ENCODE assay signal across 8 mouse cellular contexts in genomic region chr12:21132537-21132936, GRCm38 (mm10).
A peak's percentile ranks its signal among the peaks of the same experiment; 100 is the strongest.
DNase-seq lines count a peak whose midpoint lies in the region; ATAC-seq and TF ChIP-seq lines count a peak whose summit lies in the region.

No protein-coding gene starts in this region.

- H3K36me3 ChIP-seq in hindbrain, embryonic 13.5 days, result no peaks in the 10 kb centered on the region
- no peaks in the 10 kb centered on the region for H3K36me3 ChIP-seq in hindbrain, embryonic 12.5 days
- H3K36me3 ChIP-seq in midbrain, embryonic 15.5 days (replicated peaks), result no peaks in the 10 kb centered on the region
- H3K36me3 ChIP-seq in midbrain, embryonic 13.5 days, result no peaks in the 10 kb centered on the region
- no peaks in the 10 kb centered on the region for H3K36me3 ChIP-seq in midbrain, postnatal 0 days (ENCODE audit: insufficient read depth, low read length)

- no peak for ATAC-seq in hindbrain, embryonic 13.5 days (ENCODE audit: low FRiP score)
- no peak for ATAC-seq in hindbrain, embryonic 12.5 days (ENCODE audit: low FRiP score)
- ATAC-seq in midbrain, embryonic 15.5 days (replicated peaks), result no peak
- no peak for ATAC-seq in midbrain, embryonic 13.5 days
- ATAC-seq in common myeloid progenitor, adult 5-6 weeks (replicated peaks; ENCODE audit: low read depth, poor library complexity, severe bottlenecking), result peak; percentile 15; the same call in 1 of the 2 replicates
- no peak for ATAC-seq in midbrain, postnatal 0 days (ENCODE audit: low FRiP score)
- no peak for ATAC-seq in megakaryocyte-erythroid progenitor cell, adult 5-6 weeks (replicated peaks; ENCODE audit: low FRiP score, low TSS enrichment, poor library complexity, severe bottlenecking)

- H3K9me3 ChIP-seq in hindbrain, embryonic 13.5 days, result no peaks in the 10 kb centered on the region
- H3K9me3 ChIP-seq in hindbrain, embryonic 12.5 days (replicated peaks), result no peaks in the 10 kb centered on the region
- H3K9me3 ChIP-seq in midbrain, embryonic 15.5 days, result no peaks in the 10 kb centered on the region
- no peaks in the 10 kb centered on the region for H3K9me3 ChIP-seq in midbrain, embryonic 13.5 days
- no peaks in the 10 kb centered on the region for H3K9me3 ChIP-seq in midbrain, postnatal 0 days (ENCODE audit: low read length)

- no peak overlapping the region for H3K4me3 ChIP-seq in hindbrain, embryonic 13.5 days
- no peak overlapping the region for H3K4me3 ChIP-seq in hindbrain, embryonic 12.5 days
- H3K4me3 ChIP-seq in midbrain, embryonic 15.5 days, result no peak overlapping the region
- H3K4me3 ChIP-seq in midbrain, embryonic 13.5 days (replicated peaks), result no peak overlapping the region
- no peak overlapping the region for H3K4me3 ChIP-seq in midbrain, postnatal 0 days (ENCODE audit: low read depth, low read length)

- TF ChIP-seq CTCF in midbrain, postnatal 0 days (IDR thresholded peaks at IDR 0.05), result no peak

- no peaks in the 10 kb centered on the region for H3K27me3 ChIP-seq in hindbrain, embryonic 13.5 days
- H3K27me3 ChIP-seq in hindbrain, embryonic 12.5 days, result no peaks in the 10 kb centered on the region
- H3K27me3 ChIP-seq in midbrain, embryonic 15.5 days (replicated peaks), result no peaks in the 10 kb centered on the region
- H3K27me3 ChIP-seq in midbrain, embryonic 13.5 days, result no peaks in the 10 kb centered on the region
- H3K27me3 ChIP-seq in midbrain, postnatal 0 days (ENCODE audit: insufficient read depth, low read length), result no peaks in the 10 kb centered on the region

- H3K27ac ChIP-seq in hindbrain, embryonic 13.5 days, result peak overlapping the region; percentile 58
- no peak overlapping the region for H3K27ac ChIP-seq in hindbrain, embryonic 12.5 days
- peak overlapping the region; percentile 35; the same call in 1 of the 2 replicates for H3K27ac ChIP-seq in midbrain, embryonic 15.5 days
- H3K27ac ChIP-seq in midbrain, embryonic 13.5 days, result no peak overlapping the region
- peak overlapping the region; percentile 63 for H3K27ac ChIP-seq in midbrain, postnatal 0 days (ENCODE audit: low read depth, low read length)

- peak; percentile 19 for DNase-seq in midbrain, postnatal 0 days (ENCODE audit: low spot score)
- DNase-seq in embryo, embryonic 10.5 days (ENCODE audit: low spot score), result no peak

- no peak overlapping the region for H3K9ac ChIP-seq in hindbrain, embryonic 13.5 days
- H3K9ac ChIP-seq in hindbrain, embryonic 12.5 days, result no peak overlapping the region
- no peak overlapping the region for H3K9ac ChIP-seq in midbrain, embryonic 15.5 days
- H3K9ac ChIP-seq in midbrain, embryonic 13.5 days (replicated peaks), result no peak overlapping the region
- 0 out of 2 replicates have a peak overlapping the region, but pooled peaks have one; percentile 33 for H3K9ac ChIP-seq in midbrain, postnatal 0 days (replicated peaks; ENCODE audit: low read length, poor library complexity, severe bottlenecking)

- H3K4me1 ChIP-seq in hindbrain, embryonic 13.5 days (replicated peaks), result peaks cover 88% of the 10 kb centered on the region
- peaks cover 70% of the 10 kb centered on the region for H3K4me1 ChIP-seq in hindbrain, embryonic 12.5 days
- H3K4me1 ChIP-seq in midbrain, embryonic 15.5 days, result peaks cover 54% of the 10 kb centered on the region
- H3K4me1 ChIP-seq in midbrain, embryonic 13.5 days (replicated peaks), result peaks cover 85% of the 10 kb centered on the region
- H3K4me1 ChIP-seq in midbrain, postnatal 0 days (ENCODE audit: insufficient read depth, low read length), result peaks cover 22% of the 10 kb centered on the region; the same call in 1 of the 2 replicates

- H3K4me2 ChIP-seq in hindbrain, embryonic 13.5 days, result no peak overlapping the region
- H3K4me2 ChIP-seq in hindbrain, embryonic 12.5 days (replicated peaks), result no peak overlapping the region
- H3K4me2 ChIP-seq in midbrain, embryonic 15.5 days, result no peak overlapping the region
- no peak overlapping the region for H3K4me2 ChIP-seq in midbrain, embryonic 13.5 days (replicated peaks)
- H3K4me2 ChIP-seq in midbrain, postnatal 0 days (ENCODE audit: low read depth, low read length, poor library complexity, severe bottlenecking), result no peak overlapping the region

- whole genome bisulfite sequencing in hindbrain, embryonic 13.5 days, result 40% methylated on average over 10 of the region's 10 CpGs
- WGBS in hindbrain, embryonic 12.5 days, result 53% methylated on average over 10 of the region's 10 CpGs
- WGBS in midbrain, embryonic 15.5 days, result 46% methylated on average over 10 of the region's 10 CpGs
- 55% methylated on average over 10 of the region's 10 CpGs for WGBS in midbrain, embryonic 13.5 days
- WGBS in midbrain, postnatal 0 days, result 37% methylated on average over 10 of the region's 10 CpGs

Comparison
In these comparisons a context has a peak if more than half of its experiments do, and no peak if none do; other contexts are left out.
1. H3K27ac ChIP-seq: peak in hindbrain, embryonic 13.5 days (single experiment), midbrain, embryonic 15.5 days (single experiment) and midbrain, postnatal 0 days (single experiment); none in hindbrain, embryonic 12.5 days (single experiment) and midbrain, embryonic 13.5 days (single experiment).